Mouse (Mus musculus): ENCODE data around the gene Alox12b. TPM values are rescaled to one million over a fixed set of nuclear protein-coding genes. Genes with fewer than 3 reads are reported as not detected.

Alox12b gene
- polyA plus RNA-seq (2015; fragmentation: Nextera tagmentation; extraction: Ambion mirVana), result not detected in 2 replicates

DNA sequence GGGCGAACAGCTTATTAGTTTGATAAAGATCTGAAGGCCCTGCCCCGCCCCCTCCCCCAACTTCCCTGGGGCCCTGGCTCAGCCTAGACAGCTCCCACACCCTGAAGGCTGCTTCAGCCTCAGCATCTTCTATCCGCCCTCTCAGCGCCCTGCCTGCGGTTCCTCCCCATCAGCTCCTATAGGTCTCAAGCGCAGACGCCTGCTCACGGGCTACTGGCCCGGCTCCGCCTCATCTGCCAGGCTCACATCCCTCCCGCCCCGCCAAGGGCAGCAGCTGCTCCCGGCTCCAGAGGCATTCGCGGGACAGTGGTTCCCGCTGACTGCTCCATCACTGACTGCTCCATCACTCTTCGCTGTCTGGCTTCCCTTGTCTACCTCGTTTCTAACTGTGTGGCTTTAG, at the start of gene Alox12b:
Gene Alox12b, plus strand, starts transcription at position 190 of the 400 bp plus-strand sequence.
- no peaks in the 10 kb centered on the region for H3K9me3 ChIP-seq (ENCODE audit: low read length)
- 2% methylated on average over 15 of the region's 18 CpGs for WGBS (ENCODE audit: insufficient replicate concordance)
- DNase-seq, result no peak
- no peak for ATAC-seq
- H3K4me2 ChIP-seq (ENCODE audit: low read depth, low read length), result no peak within 1 kb of the TSS
- H3K27me3 ChIP-seq (ENCODE audit: insufficient read depth, low read length), result peaks cover 35% of the 10 kb centered on the region
- H3K27ac ChIP-seq (ENCODE audit: low read depth), result no peak within 1 kb of the TSS
- no peaks in the 10 kb centered on the region for H3K4me1 ChIP-seq (ENCODE audit: insufficient read depth)
- TF ChIP-seq CTCF (IDR thresholded peaks at IDR 0.05; ENCODE audit: low read depth), result no peak
- TF ChIP-seq EP300 (IDR thresholded peaks at IDR 0.05; ENCODE audit: low read depth), result no peak
- H3K4me3 ChIP-seq (ENCODE audit: low read depth, low read length), result no peak within 1 kb of the TSS
- no peak within 1 kb of the TSS for H3K9ac ChIP-seq (replicated peaks)
- no peaks in the 10 kb centered on the region for H3K36me3 ChIP-seq (replicated peaks; ENCODE audit: insufficient read depth, low read length)

DNA sequence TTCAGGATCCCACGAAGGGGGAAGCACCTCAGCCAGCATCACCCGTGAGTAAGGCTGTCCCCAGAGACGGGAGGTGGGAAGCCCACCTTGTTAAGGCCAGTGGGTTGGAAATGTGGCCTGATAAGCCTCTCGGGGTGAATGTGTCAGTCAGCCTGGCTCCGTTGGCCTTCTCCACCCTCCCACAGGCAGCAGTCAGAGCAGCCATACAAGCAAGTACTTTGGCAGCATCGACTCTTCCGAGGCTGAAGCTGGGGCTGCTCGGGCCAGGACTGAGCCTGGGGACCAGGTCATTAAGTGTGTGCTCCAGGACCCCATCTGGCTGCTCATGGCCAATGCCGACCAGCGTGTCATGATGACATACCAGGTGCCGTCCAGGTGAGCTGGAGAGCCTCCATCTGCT, 49.1 kb upstream of the Alox12b start:
- H3K9me3 ChIP-seq (ENCODE audit: low read length), result no peaks in the 10 kb centered on the region
- H3K36me3 ChIP-seq (replicated peaks; ENCODE audit: insufficient read depth, low read length), result peaks cover 70% of the 10 kb centered on the region
- H3K4me1 ChIP-seq (ENCODE audit: insufficient read depth), result peaks cover 13% of the 10 kb centered on the region; the same call in 1 of the 2 replicates
- TF ChIP-seq CTCF (IDR thresholded peaks at IDR 0.05; ENCODE audit: low read depth) (no peak), EP300 (IDR thresholded peaks at IDR 0.05; ENCODE audit: low read depth) (no peak)
- 90% methylated on average over 11 of the region's 11 CpGs for WGBS (ENCODE audit: insufficient replicate concordance)
- ATAC-seq, result no peak
- H3K4me3 ChIP-seq (ENCODE audit: low read depth, low read length), result no peak overlapping the region
- H3K4me2 ChIP-seq (ENCODE audit: low read depth, low read length), result no peak overlapping the region
- H3K27me3 ChIP-seq (ENCODE audit: insufficient read depth, low read length), result 0 out of 2 replicates have a peak, but pooled peaks cover 3% of the 10 kb centered on the region
- DNase-seq, result no peak
- no peak overlapping the region for H3K9ac ChIP-seq (replicated peaks)
- H3K27ac ChIP-seq (ENCODE audit: low read depth), result no peak overlapping the region

DNA sequence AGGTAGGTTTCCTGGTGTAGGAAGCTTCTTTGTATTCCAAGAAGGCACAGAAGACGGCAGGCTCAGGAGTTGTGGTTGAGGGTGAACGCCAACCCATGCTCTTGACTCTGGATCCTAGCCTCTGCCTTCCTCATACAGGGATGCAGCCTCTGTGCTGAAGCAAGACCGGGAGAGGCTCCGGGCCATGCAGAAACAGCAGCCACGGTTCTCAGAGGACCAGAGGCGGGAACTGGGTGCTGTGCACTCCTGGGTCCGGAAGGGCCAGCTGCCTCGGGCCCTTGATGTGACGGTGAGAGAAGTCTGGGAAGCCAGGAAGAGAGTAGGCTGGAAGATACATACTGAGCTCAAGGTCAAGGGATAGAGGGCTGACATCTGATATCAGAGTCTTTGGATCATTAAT, 48.6 kb upstream of the Alox12b start:
- no peak for ATAC-seq
- Histone ChIP-seq H3K27ac (ENCODE audit: low read depth) (no peak overlapping the region), H3K4me3 (ENCODE audit: low read depth, low read length) (no peak overlapping the region), H3K9me3 (ENCODE audit: low read length) (no peaks in the 10 kb centered on the region), H3K9ac (replicated peaks) (no peak overlapping the region), H3K36me3 (replicated peaks; ENCODE audit: insufficient read depth, low read length) (peaks cover 65% of the 10 kb centered on the region), H3K4me2 (ENCODE audit: low read depth, low read length) (no peak overlapping the region), H3K27me3 (ENCODE audit: insufficient read depth, low read length) (0 out of 2 replicates have a peak, but pooled peaks cover 3% of the 10 kb centered on the region), H3K4me1 (ENCODE audit: insufficient read depth) (peaks cover 13% of the 10 kb centered on the region; the same call in 1 of the 2 replicates)
- 88% methylated on average over 9 of the region's 9 CpGs for WGBS (ENCODE audit: insufficient replicate concordance)
- TF ChIP-seq CTCF (IDR thresholded peaks at IDR 0.05; ENCODE audit: low read depth), result no peak
- TF ChIP-seq EP300 (IDR thresholded peaks at IDR 0.05; ENCODE audit: low read depth), result no peak
- no peak for DNase-seq

DNA sequence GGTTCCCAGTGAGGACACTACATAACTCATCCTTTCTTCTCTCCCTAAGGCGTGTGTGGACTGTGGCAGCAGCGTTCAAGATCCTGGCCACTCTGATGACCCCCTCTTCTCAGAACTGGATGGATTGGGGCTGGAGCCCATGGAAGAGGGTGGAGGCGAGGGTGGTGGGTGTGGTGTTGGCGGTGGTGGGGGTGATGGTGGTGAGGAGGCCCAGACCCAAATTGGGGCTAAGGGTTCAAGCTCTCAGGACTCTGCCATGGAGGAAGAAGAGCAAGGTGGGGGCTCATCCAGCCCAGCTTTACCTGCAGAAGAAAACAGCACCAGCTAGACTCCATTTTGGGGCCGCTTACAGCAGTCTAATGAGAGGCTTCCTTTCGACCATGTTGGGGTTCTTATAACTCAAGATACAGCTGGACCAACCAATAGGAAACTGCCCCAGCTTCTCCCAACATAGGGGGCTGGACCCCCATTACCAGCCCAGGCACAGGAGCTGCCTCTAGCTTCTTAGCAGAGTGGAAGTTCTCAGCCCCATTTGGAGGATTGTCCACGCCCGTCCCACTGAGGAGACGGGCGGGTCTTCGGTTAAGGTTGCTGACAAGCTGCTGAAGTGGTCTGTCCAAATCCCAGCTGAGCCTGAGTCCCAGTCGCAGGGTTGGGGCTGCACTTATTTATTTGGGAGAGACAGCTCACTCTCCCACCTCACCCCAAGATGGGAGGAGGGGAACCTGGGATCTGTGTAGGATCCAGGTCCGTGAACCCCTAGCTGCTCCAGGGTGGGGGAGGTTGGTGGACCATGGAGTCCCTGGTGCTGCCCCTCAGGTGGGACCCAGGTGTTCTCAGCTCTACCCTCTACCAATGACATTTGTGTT, 47.5 kb upstream of the Alox12b start:
- no peak overlapping the region for H3K9ac ChIP-seq (replicated peaks)
- no peak for TF ChIP-seq EP300 (IDR thresholded peaks at IDR 0.05; ENCODE audit: low read depth)
- DNase-seq (no peak), ATAC-seq (no peak)
- H3K36me3 ChIP-seq (replicated peaks; ENCODE audit: insufficient read depth, low read length), result peaks cover 54% of the 10 kb centered on the region
- 0 out of 2 replicates have a peak, but pooled peaks cover 3% of the 10 kb centered on the region for H3K27me3 ChIP-seq (ENCODE audit: insufficient read depth, low read length)
- peaks cover 13% of the 10 kb centered on the region; the same call in 1 of the 2 replicates for H3K4me1 ChIP-seq (ENCODE audit: insufficient read depth)
- H3K4me3 ChIP-seq (ENCODE audit: low read depth, low read length), result no peak overlapping the region
- WGBS (ENCODE audit: insufficient replicate concordance), result 79% methylated on average over 13 of the region's 13 CpGs
- no peaks in the 10 kb centered on the region for H3K9me3 ChIP-seq (ENCODE audit: low read length)
- H3K4me2 ChIP-seq (ENCODE audit: low read depth, low read length), result no peak overlapping the region
- H3K27ac ChIP-seq (ENCODE audit: low read depth), result no peak overlapping the region

DNA sequence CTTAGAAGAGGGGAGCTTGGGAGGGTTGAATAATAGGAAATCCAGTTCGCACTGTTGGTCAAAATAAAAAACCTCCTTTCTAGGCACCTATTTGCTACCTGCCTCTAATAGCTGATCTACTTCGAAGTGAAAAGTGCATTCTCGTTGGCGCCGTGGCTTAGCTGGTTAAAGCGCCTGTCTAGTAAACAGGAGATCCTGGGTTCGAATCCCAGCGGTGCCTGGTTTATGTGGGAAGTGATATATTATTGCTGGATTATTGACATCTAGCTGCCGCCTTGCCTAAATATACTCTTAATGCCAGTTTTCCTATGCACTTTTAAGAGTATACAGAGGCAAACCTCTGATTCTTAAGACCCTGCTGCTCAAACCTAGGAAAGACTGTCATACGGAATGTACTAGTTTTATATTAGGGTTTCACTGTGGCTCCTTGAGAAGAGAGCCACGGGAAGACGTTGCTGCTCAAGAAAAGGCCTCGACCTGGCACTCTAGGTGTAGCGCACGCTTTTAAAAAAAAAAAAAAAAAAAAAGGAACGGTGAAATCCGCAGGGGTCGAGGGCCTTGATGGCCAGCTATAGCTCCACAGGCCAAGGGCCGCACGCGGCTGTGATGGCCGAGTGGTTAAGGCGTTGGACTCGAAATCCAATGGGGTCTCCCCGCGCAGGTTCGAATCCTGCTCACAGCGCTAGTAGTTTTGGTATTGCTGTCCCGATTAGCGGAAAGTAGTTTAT, 46.3 kb upstream of the Alox12b start:
- peak; percentile 92 for DNase-seq

More for the DNA sequence above, 46.3 kb upstream of the Alox12b start:
- WGBS (ENCODE audit: insufficient replicate concordance), result 1% methylated on average over 30 of the region's 30 CpGs
- no peaks in the 10 kb centered on the region for H3K9me3 ChIP-seq (ENCODE audit: low read length)
- TF ChIP-seq EP300 (IDR thresholded peaks at IDR 0.05; ENCODE audit: low read depth) (0 out of 2 replicates have a peak, but pooled peaks have one; percentile 6), CTCF (IDR thresholded peaks at IDR 0.05; ENCODE audit: low read depth) (no peak)
- H3K4me2 ChIP-seq (ENCODE audit: low read depth, low read length), result peak overlapping the region; percentile 57
- peaks cover 42% of the 10 kb centered on the region for H3K36me3 ChIP-seq (replicated peaks; ENCODE audit: insufficient read depth, low read length)
- H3K4me1 ChIP-seq (ENCODE audit: insufficient read depth), result peaks cover 13% of the 10 kb centered on the region; the same call in 1 of the 2 replicates
- H3K9ac ChIP-seq (replicated peaks), result 0 out of 2 replicates have a peak overlapping the region, but pooled peaks have one; percentile 3
- 0 out of 2 replicates have a peak, but pooled peaks cover 3% of the 10 kb centered on the region for H3K27me3 ChIP-seq (ENCODE audit: insufficient read depth, low read length)
- peak overlapping the region; percentile 27 for H3K4me3 ChIP-seq (ENCODE audit: low read depth, low read length)
- H3K27ac ChIP-seq (ENCODE audit: low read depth), result no peak overlapping the region
- peak; percentile 63 for ATAC-seq

Measured in liver, postnatal 0 days (tissue).